Mouse (Mus musculus) megakaryocyte, embryonic 14.5 days (primary cell): ENCODE data around the gene Gemin7.

ENCODE experiments used
- FLI1 ChIP-seq: IDR thresholded peaks from 2 replicates; pipeline ENCODE4 v1.6.1; 2012; ENCODE audit warnings: low read length, inconsistent platforms, mixed read lengths
- GATA1 ChIP-seq: IDR thresholded peaks from 3 replicates; pipeline ENCODE4 v1.6.1; 2012; ENCODE audit warnings: mixed read lengths, low read length, inconsistent platforms, borderline replicate concordance

GRCm38 (mm10) chr7:19600562-19600961, 23.2 kb upstream of the Gemin7 start:
- TF ChIP-seq GATA1 (no peak), FLI1 (no peak)
